Mouse (Mus musculus) olfactory bulb, adult 2 months (tissue): Measurements from ENCODE around the gene Cdc14a.

Experiments
- CTCF ChIP-seq: fragments of 200-500 bp; IDR thresholded peaks from 2 replicates; pipeline ENCODE4 v1.5.1; 2012; ENCODE audit warnings: low read depth, mild to moderate bottlenecking, low read length, moderate library complexity; ENCODE audit not compliant: insufficient read depth
- POLR2A ChIP-seq: fragments of 200-500 bp; IDR thresholded peaks from 2 replicates; pipeline ENCODE4 v1.6.1; 2012; ENCODE audit warnings: mild to moderate bottlenecking, low read depth, low read length, moderate library complexity; ENCODE audit not compliant: insufficient read depth

- no peak for TF ChIP-seq POLR2A
- no peak for TF ChIP-seq CTCF
Measured at GRCm38 (mm10) chr3:116233515-116233914, 190.3 kb downstream of the Cdc14a start.
